Mouse (Mus musculus) CH12.LX (cell line): ENCODE measurements around the gene Ccer2.

Experiments
- CTCF ChIP-seq, 2 experiments: IDR thresholded peaks in 1 of 2; conservative IDR thresholded peaks in 1 of 2; 2 replicates each; pipeline ENCODE4 v1.5.1; 2011 to 2012; ENCODE audit warnings: low read depth in 2 of 2, low read length in 2 of 2, improper control_type of control experiment in 1 of 2, inconsistent platforms in 1 of 2, mild to moderate bottlenecking in 1 of 2, moderate library complexity in 1 of 2
- EP300 ChIP-seq: IDR thresholded peaks from 2 replicates; pipeline ENCODE4 v1.6.1; 2011; ENCODE audit warnings: low read length, improper control_type of control experiment
- ETS1 ChIP-seq: conservative IDR thresholded peaks from 2 replicates; pipeline ENCODE4 v1.6.1; 2012; ENCODE audit warnings: low read depth, mild to moderate bottlenecking, inconsistent platforms, low read length, improper control_type of control experiment, moderate library complexity
- JUND ChIP-seq: conservative IDR thresholded peaks from 2 replicates; pipeline ENCODE4 v1.6.1; 2011; ENCODE audit warnings: low read depth, low read length, improper control_type of control experiment
- KAT2A ChIP-seq: IDR thresholded peaks from 2 replicates; pipeline ENCODE4 v1.6.1; 2012; ENCODE audit warnings: low read length, improper control_type of control experiment, inconsistent platforms; ENCODE audit not compliant: insufficient replicate concordance
- MAZ ChIP-seq: IDR thresholded peaks from 2 replicates; pipeline ENCODE4 v1.6.1; 2012; ENCODE audit warnings: low read depth, mild to moderate bottlenecking, inconsistent platforms, low read length, improper control_type of control experiment, moderate library complexity
- POLR2A ChIP-seq: IDR thresholded peaks from 2 replicates; pipeline ENCODE4 v1.6.1; 2011; ENCODE audit warnings: low read depth, mild to moderate bottlenecking, improper control_type of control experiment, low read length
- POLR2AphosphoS2 ChIP-seq: IDR thresholded peaks from 2 replicates; pipeline ENCODE4 v1.6.1; 2011; ENCODE audit warnings: low read depth, low read length, improper control_type of control experiment
- SMC3 ChIP-seq: IDR thresholded peaks from 2 replicates; pipeline ENCODE4 v1.6.1; 2011; ENCODE audit warnings: low read depth, low read length, improper control_type of control experiment
- USF1 ChIP-seq: IDR thresholded peaks from 2 replicates; pipeline ENCODE4 v1.6.1; 2014; ENCODE audit warnings: low read depth, mild to moderate bottlenecking, inconsistent platforms, low read length, improper control_type of control experiment
- ZKSCAN1 ChIP-seq: IDR thresholded peaks from 2 replicates; pipeline ENCODE4 v1.6.1; 2012; ENCODE audit warnings: low read depth, inconsistent platforms, low read length, improper control_type of control experiment, borderline replicate concordance
- ZNF384 ChIP-seq: IDR thresholded peaks from 2 replicates; pipeline ENCODE4 v1.6.1; 2012; ENCODE audit warnings: low read depth, low read length, improper control_type of control experiment, inconsistent platforms

DNA sequence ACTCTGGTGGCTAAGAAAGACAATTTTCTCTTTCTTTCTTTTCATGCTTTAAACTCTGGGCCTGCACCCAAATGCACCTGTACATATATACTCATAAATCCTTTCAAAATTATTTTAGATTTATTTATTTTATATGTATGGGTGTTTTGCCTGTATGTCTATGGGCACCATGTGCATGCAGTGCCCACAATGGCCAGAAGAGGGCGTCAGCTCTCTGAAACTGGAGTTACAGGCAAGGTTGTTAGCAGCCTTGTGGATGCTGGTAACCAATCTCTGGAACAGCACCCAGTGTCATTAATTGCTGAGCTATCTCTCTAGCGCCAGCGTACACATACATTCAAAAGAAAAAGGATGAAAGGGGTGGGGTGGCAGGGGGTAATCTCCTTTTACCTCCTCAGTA lies 45.0 kb upstream of the Ccer2 start:
- TF ChIP-seq POLR2A (no peak), CTCF (conservative IDR thresholded peaks at IDR 0.05 in 1 of 2, IDR thresholded peaks at IDR 0.05 in 1 of 2; ENCODE audit: low read depth in 2 of 2, low read length in 2 of 2) (peak; percentile 20 to 41; a peak in 2 of 4 replicates), ZKSCAN1 (no peak), SMC3 (no peak), POLR2AphosphoS2 (no peak), EP300 (no peak), ZNF384 (no peak), USF1 (no peak), MAZ (no peak), KAT2A (no peak), JUND (no peak), ETS1 (no peak)
